11 mouse cellular contexts compared by ENCODE assay signal in the genomic region with DNA sequence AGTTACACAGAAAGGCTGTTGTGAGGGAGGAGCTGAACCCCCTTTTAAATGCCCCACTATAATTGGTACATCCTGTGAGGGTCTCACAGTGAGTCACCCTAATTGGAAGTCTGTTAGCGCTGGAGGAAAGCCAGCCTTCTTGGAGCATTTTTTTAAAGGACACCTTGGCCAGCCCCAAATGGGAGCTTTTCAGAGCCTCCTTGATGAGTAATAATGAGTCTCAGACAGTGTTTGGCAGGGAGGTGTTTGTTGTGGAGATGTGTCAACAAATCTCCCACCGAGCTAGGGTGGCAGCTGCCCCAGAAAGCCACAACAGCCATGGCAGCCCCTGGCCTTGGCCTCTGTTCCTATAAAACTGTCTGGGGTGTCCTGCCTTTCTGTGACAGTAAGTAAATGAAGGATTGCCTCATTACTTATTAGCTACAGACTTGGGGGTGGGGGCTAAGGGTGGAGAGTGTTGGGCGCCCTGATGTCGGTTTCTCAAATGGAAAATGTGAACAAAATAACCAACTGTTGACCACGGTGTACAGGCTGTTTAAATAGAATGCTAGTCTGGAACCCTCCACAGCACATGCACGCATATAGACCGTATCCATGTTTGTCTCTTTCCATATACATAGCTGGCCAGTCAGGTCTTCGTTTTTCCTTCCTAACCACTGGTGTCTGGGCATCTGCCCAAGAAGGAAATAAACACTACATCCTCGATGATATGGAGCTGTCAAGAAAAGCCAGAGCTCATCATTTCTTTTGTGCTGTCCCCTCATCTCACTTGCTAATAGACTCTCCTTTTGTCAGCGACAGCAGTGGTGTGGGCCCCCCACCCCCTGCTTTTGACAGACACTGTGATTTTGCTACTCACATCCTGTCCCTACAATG.
DNase-seq lines count a peak whose midpoint lies in the region; ATAC-seq and TF ChIP-seq lines count a peak whose summit lies in the region.
"Had no signal": no experiment of that assay in that cellular context is flagged by ENCODE, and none has a peak within 500 bp of the region (broad histone marks: within the 10 kb centered on the region; RNA-seq: fewer than 3 reads in every experiment).

No protein-coding gene starts in this region.

- WGBS in lung, embryonic 14.5 days, result 33% methylated on average over 10 of the region's 10 CpGs
- WGBS in forebrain, embryonic 14.5 days, result 17% methylated on average over 10 of the region's 10 CpGs

- H3K4me2 ChIP-seq in lung, embryonic 14.5 days, result no peak overlapping the region
- no peak overlapping the region for H3K4me2 ChIP-seq in forebrain, embryonic 14.5 days (ENCODE audit: low read length)

- H3K9me3 ChIP-seq in lung, embryonic 14.5 days (ENCODE audit: low read depth, low read length), result no peaks in the 10 kb centered on the region
- H3K9me3 ChIP-seq in forebrain, embryonic 14.5 days (replicated peaks; ENCODE audit: control insufficient read depth, low read length), result no peaks in the 10 kb centered on the region

- no peak overlapping the region for H3K27ac ChIP-seq in lung, embryonic 14.5 days (ENCODE audit: low read depth)
- H3K27ac ChIP-seq in forebrain, embryonic 14.5 days (ENCODE audit: low read depth, low read length), result peak overlapping the region; percentile 80

- no peak overlapping the region for H3K4me3 ChIP-seq in lung, embryonic 14.5 days (ENCODE audit: low read depth, low read length)
- H3K4me3 ChIP-seq in forebrain, embryonic 14.5 days (ENCODE audit: low read depth, low read length), result no peak overlapping the region

- H3K9ac ChIP-seq in lung, embryonic 14.5 days, result no peak overlapping the region
- no peak overlapping the region for H3K9ac ChIP-seq in forebrain, embryonic 14.5 days (ENCODE audit: low read length)

- DNase-seq in cerebellum, postnatal 10 days, result peak; percentile 58
- DNase-seq in lung, embryonic 14.5 days, result peak; percentile 83
- no peak for DNase-seq in lung, postnatal 14 days
- peak; percentile 99 for DNase-seq in forebrain, embryonic 14.5 days (ENCODE audit: low spot score)
- peak; percentile 42 to 51 for DNase-seq in lung, postnatal 4 days
- DNase-seq in adrenal gland, adult (ENCODE audit: inconsistent age in 2 of 2, low spot score in 1 of 2), result no peak
- no peak for DNase-seq in thymus, postnatal 4 days
- DNase-seq: heart, postnatal 36 days; thymus, adult 2 months had no signal

- no peak for TF ChIP-seq CTCF in lung, embryonic 14.5 days (IDR thresholded peaks at IDR 0.05; ENCODE audit: low read depth)

- H3K36me3 ChIP-seq in lung, embryonic 14.5 days (ENCODE audit: insufficient read depth), result no peaks in the 10 kb centered on the region
- H3K36me3 ChIP-seq in forebrain, embryonic 14.5 days (ENCODE audit: control insufficient read depth, insufficient read depth, low read length), result peaks cover 7% of the 10 kb centered on the region; the same call in 1 of the 2 replicates

- no peak for ATAC-seq in cerebellum, adult (ENCODE audit: insufficient number of reproducible peaks, low FRiP score, low TSS enrichment)
- peak; percentile 85 for ATAC-seq in lung, embryonic 14.5 days (ENCODE audit: insufficient read depth)
- ATAC-seq in forebrain, embryonic 14.5 days, result peak; percentile 94
- ATAC-seq: activated CD4-positive, CD25-positive, alpha-beta regulatory T cell, adult 4 months had no signal

- H3K4me1 ChIP-seq in lung, embryonic 14.5 days (ENCODE audit: insufficient read depth), result no peaks in the 10 kb centered on the region
- H3K4me1 ChIP-seq in forebrain, embryonic 14.5 days (ENCODE audit: control insufficient read depth, insufficient read depth, low read length), result peaks cover 6% of the 10 kb centered on the region

- H3K27me3 ChIP-seq in lung, embryonic 14.5 days (ENCODE audit: insufficient read depth, low read length), result no peaks in the 10 kb centered on the region
- H3K27me3 ChIP-seq in forebrain, embryonic 14.5 days (replicated peaks; ENCODE audit: control insufficient read depth, insufficient read depth, low read length), result no peaks in the 10 kb centered on the region

Comparison
In these comparisons a context has a peak if more than half of its experiments do, and no peak if none do; other contexts are left out.
1. DNase-seq: peak in cerebellum, postnatal 10 days (2 of 2), lung, embryonic 14.5 days (single experiment), forebrain, embryonic 14.5 days (single experiment) and lung, postnatal 4 days (2 of 2); none in lung, postnatal 14 days (single experiment), adrenal gland, adult (0 of 2) and thymus, postnatal 4 days (single experiment).